Mouse (Mus musculus): ENCODE measurements around the gene Fam173b.

Gene Fam173b

DNA sequence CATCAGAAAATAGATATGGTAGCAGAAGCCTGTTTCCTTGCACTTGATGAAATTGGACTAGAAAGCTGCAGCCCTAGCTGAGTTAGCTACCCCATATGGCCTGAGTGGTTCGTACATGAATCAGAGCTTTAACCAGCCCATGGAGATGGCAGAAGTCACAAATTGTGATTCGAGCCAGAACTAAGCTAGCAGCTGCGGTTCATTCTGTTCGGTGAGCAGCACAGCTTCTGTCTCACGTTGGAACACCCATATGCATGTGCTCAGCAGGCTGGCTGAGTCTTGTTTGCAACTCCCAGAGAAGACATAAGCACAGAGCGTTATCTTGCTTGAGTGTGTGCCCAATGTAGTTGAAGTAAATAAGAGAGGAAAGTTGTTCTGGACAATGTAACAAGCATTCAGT, 32.9 kb downstream of the Fam173b start:
- no peak for DNase-seq (ENCODE audit: low spot score)

DNA sequence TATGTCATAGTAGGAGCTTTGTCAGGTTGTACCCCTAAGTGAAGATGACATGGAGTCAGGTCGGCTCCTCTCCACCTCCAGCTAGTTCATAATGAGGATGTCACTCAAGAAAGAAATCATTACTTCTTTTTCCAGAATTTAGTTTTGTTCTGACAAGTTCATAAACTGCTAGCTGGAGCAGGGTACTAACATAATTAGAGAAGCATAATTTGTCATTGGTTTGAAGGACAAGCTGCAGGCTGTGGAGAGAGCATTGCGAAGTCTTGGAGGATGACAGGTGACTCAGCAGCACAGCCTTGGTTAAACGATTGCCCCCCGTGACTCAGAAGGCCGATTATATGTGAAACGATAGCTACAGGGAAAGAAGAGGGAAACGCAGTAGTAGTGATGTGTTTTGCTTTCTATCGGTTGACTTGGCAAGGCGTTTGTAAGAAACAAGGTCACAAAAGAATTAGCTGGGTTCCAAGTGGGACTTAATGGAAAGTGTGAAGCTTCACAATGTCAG, 34.5 kb downstream of the Fam173b start:
- DNase-seq (ENCODE audit: low spot score): no peak

DNA sequence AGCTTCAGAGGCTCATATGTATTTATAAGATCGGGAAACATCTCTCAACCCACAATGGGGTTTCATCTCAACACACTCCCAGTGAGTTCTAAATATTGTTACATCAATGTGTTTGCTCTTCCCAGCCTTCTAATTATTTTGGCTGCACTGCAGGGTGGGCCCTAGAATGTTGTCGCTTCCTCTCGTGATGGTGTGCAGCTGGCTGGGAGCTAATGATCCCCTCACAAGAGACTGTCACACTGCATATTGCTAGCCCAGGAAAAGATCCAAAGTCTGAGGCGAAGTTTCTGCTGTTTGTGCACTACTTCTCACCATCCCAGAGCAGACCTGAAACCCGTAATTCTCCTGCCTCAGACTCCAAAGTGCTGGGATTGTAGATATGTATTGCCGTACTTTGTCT, 45.6 kb downstream of the Fam173b start:
- no peak for DNase-seq (ENCODE audit: low spot score)

GRCm38 (mm10) chr15:31647851-31648569, 46.4 kb downstream of the Fam173b start:
- DNase-seq (ENCODE audit: low spot score): no peak

DNA sequence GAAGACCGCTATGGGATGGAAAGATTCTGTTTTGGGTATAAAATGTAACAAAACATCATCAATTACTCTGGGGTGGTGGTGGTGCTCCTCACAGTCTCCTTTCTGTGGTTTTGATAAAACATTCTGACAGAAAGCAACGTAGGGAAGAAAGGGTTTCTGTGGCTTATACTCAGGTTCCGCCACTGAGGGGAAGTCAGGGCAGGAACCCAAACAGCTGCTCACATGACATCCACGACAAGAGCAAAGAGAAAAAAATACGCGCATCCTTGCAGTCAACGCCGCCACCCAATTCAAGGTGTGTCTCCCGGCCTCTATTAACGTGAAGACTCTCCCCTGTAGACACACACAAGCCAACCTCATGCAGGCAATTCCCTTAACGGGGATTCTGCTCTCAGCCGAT, 48.0 kb downstream of the Fam173b start:
- no peak for DNase-seq (ENCODE audit: low spot score)

DNA sequence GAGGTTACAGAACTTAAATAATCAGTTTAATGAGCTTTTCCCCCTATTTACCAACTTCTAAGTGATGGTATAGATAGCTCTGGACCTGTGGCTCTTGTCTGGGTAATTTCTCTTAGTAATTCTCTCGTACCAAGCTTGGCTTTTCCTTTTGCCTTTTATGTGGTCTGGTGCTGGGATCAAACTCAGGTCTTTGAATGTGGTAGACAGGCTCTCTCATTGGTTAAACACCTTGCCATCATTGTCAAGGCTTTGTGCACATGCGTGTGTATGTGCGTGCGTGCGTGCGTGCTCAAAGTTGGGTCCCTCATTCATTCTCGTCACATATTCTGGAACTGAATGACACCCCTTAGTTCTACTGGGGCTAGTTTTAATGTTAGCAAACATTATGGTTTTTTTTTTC, 49.2 kb downstream of the Fam173b start:
- no peak for DNase-seq (ENCODE audit: low spot score)

DNA sequence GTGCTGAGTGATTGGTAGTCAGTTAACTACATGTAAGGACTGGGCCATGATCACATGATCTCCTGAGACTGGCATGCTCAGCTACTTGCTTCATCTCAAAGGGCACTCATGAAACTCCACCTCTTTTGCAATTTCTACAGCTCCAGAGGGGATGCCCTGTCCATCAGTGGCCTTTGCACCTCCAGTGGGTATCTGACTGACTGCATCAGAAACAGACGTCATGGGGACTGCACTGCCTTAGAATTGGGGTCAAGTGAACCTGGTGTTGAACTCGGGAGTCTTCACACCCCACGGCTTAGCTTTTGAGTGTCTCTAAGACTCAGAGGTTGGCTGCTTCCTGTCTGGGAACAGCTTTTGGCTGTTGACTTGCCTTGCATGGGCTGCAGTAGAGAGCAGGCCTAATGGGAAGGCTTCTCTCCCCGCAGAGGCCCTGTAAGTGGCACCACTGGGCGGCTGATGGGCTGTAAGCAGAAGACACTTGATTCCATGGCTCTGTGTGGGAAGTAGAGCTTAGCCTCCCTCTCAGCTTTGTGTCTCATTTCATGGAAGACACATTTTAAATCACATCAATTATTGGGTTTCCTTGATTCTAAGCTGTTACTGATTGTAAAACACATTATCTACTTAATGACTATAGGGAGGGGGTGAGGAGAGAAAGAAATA, 58.6 kb downstream of the Fam173b start:
- no peak for DNase-seq (ENCODE audit: low spot score)

- no peak for DNase-seq (ENCODE audit: low spot score)
Measured at GRCm38 (mm10) chr15:31660844-31661243, 59.2 kb downstream of the Fam173b start.

- DNase-seq (ENCODE audit: low spot score): no peak
Measured at GRCm38 (mm10) chr15:31661802-31662201, 60.1 kb downstream of the Fam173b start.

DNA sequence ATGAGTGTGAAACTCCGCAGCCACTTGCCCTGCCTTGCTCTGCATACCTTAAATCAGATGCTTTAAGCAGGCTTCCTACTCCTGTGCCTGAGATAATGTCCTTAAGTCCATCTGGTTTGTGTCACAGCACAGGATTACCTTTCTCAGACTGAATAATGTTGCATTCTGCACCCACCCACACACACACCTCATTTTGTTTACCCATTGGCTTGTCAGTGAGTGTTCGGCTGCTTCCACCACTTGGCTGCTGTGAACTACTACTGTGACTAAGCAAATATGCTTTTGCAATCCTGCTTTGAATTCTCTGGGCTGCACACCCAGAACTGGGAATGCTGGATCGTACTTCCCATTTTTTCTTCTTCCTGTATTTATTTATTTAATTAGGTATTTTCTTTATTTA, 61.4 kb downstream of the Fam173b start:
- no peak for DNase-seq (ENCODE audit: low spot score)

Measured in embryo, embryonic 10 days (tissue).